Mouse (Mus musculus) heart, embryonic 16.5 days (tissue): ENCODE results near the gene Epo. TPM values are rescaled to one million over a fixed set of nuclear protein-coding genes. Genes with fewer than 3 reads are reported as not detected.

Experiments
- ATAC-seq: fragments of 200-750 bp; cut with Nextera tagmentation; replicated peaks from 2 replicates; pipeline ENCODE4 v1.8.0; 2017; ENCODE audit warnings: moderate number of reproducible peaks; ENCODE audit not compliant: insufficient read depth, low FRiP score; ENCODE audit errors: extremely low read depth
- H3K27ac ChIP-seq: fragments of 300-500 bp; sonication (generic); 2 replicates; pipeline ENCODE4 v1.5.1; 2014; ENCODE audit warnings: mild to moderate bottlenecking, low read length, control low read depth, moderate library complexity
- H3K27me3 ChIP-seq: fragments of 300-500 bp; sonication (generic); 2 replicates; pipeline ENCODE4 v1.6.1; 2014; ENCODE audit warnings: low read length, mixed read lengths; ENCODE audit not compliant: control insufficient read depth, insufficient read depth
- H3K36me3 ChIP-seq: fragments of 300-500 bp; sonication (generic); 2 replicates; pipeline ENCODE4 v1.6.1; 2014; ENCODE audit not compliant: control insufficient read depth, insufficient read depth
- H3K4me1 ChIP-seq: fragments of 300-500 bp; sonication (generic); 2 replicates; pipeline ENCODE4 v1.6.1; 2014; ENCODE audit warnings: low read length, mixed read lengths; ENCODE audit not compliant: control insufficient read depth, insufficient read depth
- H3K4me2 ChIP-seq: fragments of 300-500 bp; sonication (generic); 2 replicates; pipeline ENCODE4 v1.6.1; 2014; ENCODE audit warnings: low read depth, mild to moderate bottlenecking, control low read depth, low read length
- H3K4me3 ChIP-seq: fragments of 300-500 bp; sonication (generic); 2 replicates; pipeline ENCODE4 v1.5.1; 2014; ENCODE audit warnings: mild to moderate bottlenecking, control low read depth, low read length
- H3K9ac ChIP-seq: fragments of 300-500 bp; sonication (generic); 2 replicates; pipeline ENCODE4 v1.6.1; 2014; ENCODE audit warnings: low read length, control low read depth
- H3K9me3 ChIP-seq: fragments of 300-500 bp; sonication (generic); replicated peaks from 2 replicates; pipeline ENCODE4 v1.6.1; 2016; ENCODE audit warnings: low read length; ENCODE audit not compliant: control insufficient read depth
- WGBS: fragments of 180-500 bp; shearing (Covaris S2); extraction: QIAGEN DNeasy Blood & Tissue Kit; methylation state at CpG from one replicate; pipeline ENCODE4 v1.1.7; 2014; 5-methylcytosine and 5-hydroxymethylcytosine counted together
- microRNA-seq: library from miRNA; unstranded; fragments of <30 nt; microRNA quantifications from one replicate; pipeline ENCODE4, GENCODE M21; 2017
- polyA plus RNA-seq: library from polyadenylated mRNA; unstranded; fragments of >200 nt; fragmentation: Nextera tagmentation; extraction: Ambion mirVana; gene quantifications from 2 replicates; pipeline ENCODE4 v1.2.1, GENCODE M21; 2015

Epo gene
- polyA plus RNA-seq, 1 experiment from 2014 or later: not detected

- ATAC-seq: no peak
- WGBS: 69% methylated on average over 11 of the region's 11 CpGs
- Histone ChIP-seq H3K9ac (no peak overlapping the region), H3K36me3 (no peaks in the 10 kb centered on the region), H3K27me3 (no peaks in the 10 kb centered on the region), H3K4me1 (no peaks in the 10 kb centered on the region), H3K9me3 (no peaks in the 10 kb centered on the region), H3K4me2 (no peak overlapping the region), H3K4me3 (no peak overlapping the region), H3K27ac (no peak overlapping the region)
Measured at GRCm38 (mm10) chr5:137440216-137440855, 92.7 kb downstream of the Epo start.

GRCm38 (mm10) chr5:137433889-137434288 is 99.2 kb downstream of the Epo start:
- Histone ChIP-seq H3K9me3 (no peaks in the 10 kb centered on the region), H3K9ac (no peak overlapping the region), H3K4me1 (no peaks in the 10 kb centered on the region), H3K4me2 (no peak overlapping the region), H3K4me3 (no peak overlapping the region), H3K27me3 (no peaks in the 10 kb centered on the region), H3K27ac (no peak overlapping the region), H3K36me3 (no peaks in the 10 kb centered on the region)
- ATAC-seq: no peak
- WGBS: 46% methylated on average over 6 of the region's 6 CpGs

Small RNAs within 50 kb of the gene (microRNA-seq; reads per million reads assigned to microRNA genes)
- not detected for gene Mir6418

Other genes with a start within 250 kb of the Epo start
- 10.6 and 16.7 TPM in 2 replicates for gene Ache, start 245.7 kb downstream of the Epo start, polyA plus RNA-seq
- gene Ufsp1, start 238.6 kb downstream of the Epo start, polyA plus RNA-seq: 8.5 TPM in 2 replicates
- gene Srrt, start 225.6 kb downstream of the Epo start, polyA plus RNA-seq: 94.5 and 97.0 TPM in 2 replicates
- gene Trip6, start 218.8 kb downstream of the Epo start, polyA plus RNA-seq: 43.1 and 49.7 TPM in 2 replicates
- gene Slc12a9, start 199.6 kb downstream of the Epo start, polyA plus RNA-seq: 7.7 and 8.5 TPM in 2 replicates
- gene Ephb4, start 183.1 kb downstream of the Epo start, polyA plus RNA-seq: 32.1 and 36.4 TPM in 2 replicates
- gene Zan, start 56.2 kb downstream of the Epo start, polyA plus RNA-seq: 0.02 and 0.09 TPM in 2 replicates
- 43.3 and 45.5 TPM in 2 replicates for gene Pop7, start 30.7 kb downstream of the Epo start, polyA plus RNA-seq
- gene Gigyf1, start 14.7 kb downstream of the Epo start, polyA plus RNA-seq: 8.9 and 9.7 TPM in 2 replicates
- 276 and 285 TPM in 2 replicates for gene Gnb2, start 268 bp upstream of the Epo start, polyA plus RNA-seq
- gene Actl6b, start 20.3 kb upstream of the Epo start, polyA plus RNA-seq: 0.33 and 0.36 TPM in 2 replicates
- 0.26 and 0.54 TPM in 2 replicates for gene Tfr2, start 36.6 kb upstream of the Epo start, polyA plus RNA-seq
- 21.8 and 25.0 TPM in 2 replicates for gene Mospd3, start 67.8 kb upstream of the Epo start, polyA plus RNA-seq
- gene Pcolce, start 80.5 kb upstream of the Epo start, polyA plus RNA-seq: 121 and 129 TPM in 2 replicates
- gene Fbxo24, start 95.8 kb upstream of the Epo start, polyA plus RNA-seq: 0.12 and 0.39 TPM in 2 replicates
- 24.8 and 31.1 TPM in 2 replicates for gene Lrch4, start 95.9 kb upstream of the Epo start, polyA plus RNA-seq
- 9.1 and 12.5 TPM in 2 replicates for gene Gm20605, start 95.9 kb upstream of the Epo start, polyA plus RNA-seq
- gene Sap25, start 108.1 kb upstream of the Epo start, polyA plus RNA-seq: 6.2 and 6.3 TPM in 2 replicates
- gene Irs3, start 112.5 kb upstream of the Epo start, polyA plus RNA-seq: 0.20 and 0.21 TPM in 2 replicates
- gene Agfg2, start 151.5 kb upstream of the Epo start, polyA plus RNA-seq: 19.4 and 21.0 TPM in 2 replicates
- 1.6 and 1.9 TPM in 2 replicates for gene Nyap1, start 208.4 kb upstream of the Epo start, polyA plus RNA-seq
- gene Tsc22d4, start 212.5 kb upstream of the Epo start, polyA plus RNA-seq: 164 and 189 TPM in 2 replicates
- 20.5 and 22.6 TPM in 2 replicates for gene Ppp1r35, start 245.6 kb upstream of the Epo start, polyA plus RNA-seq